In genomic region chr4:141095016-141095415, GRCm38 (mm10) we compare ENCODE assay signal across 28 mouse cellular contexts. TPM values are rescaled to one million over a fixed set of nuclear protein-coding genes. Genes with fewer than 3 reads are reported as not detected.
DNase-seq lines count a peak whose midpoint lies in the region; ATAC-seq and TF ChIP-seq lines count a peak whose summit lies in the region.
"Had no signal": no experiment of that assay in that cellular context is flagged by ENCODE, and none has a peak within 500 bp of the region (broad histone marks: within the 10 kb centered on the region; RNA-seq: fewer than 3 reads in every experiment).

No protein-coding gene starts in this region.

- no peak overlapping the region for H3K27ac ChIP-seq in kidney, embryonic 14.5 days (ENCODE audit: low read depth, low read length)
- no peak overlapping the region for H3K27ac ChIP-seq in left cerebral cortex, adult 2 months
- H3K27ac ChIP-seq: intestine, embryonic 15.5 days; limb, embryonic 10.5 days; liver, embryonic 15.5 days; lung, embryonic 15.5 days; stomach, embryonic 15.5 days had no signal

- DNase-seq in cerebellum, postnatal 10 days: peak; percentile 43 to 44
- DNase-seq in cerebellum, postnatal 36 days: no peak
- peak; percentile 25 for DNase-seq in kidney, adult 18-20 months
- DNase-seq in adrenal gland, postnatal 14 days: peak; percentile 79
- peak; percentile 52 to 73 for DNase-seq in kidney, postnatal 25 days
- DNase-seq in left cerebral cortex, adult 2 months (ENCODE audit: extremely low spot score in 1 of 2, low spot score in 2 of 2): no peak
- DNase-seq in spleen, adult 12 weeks (ENCODE audit: low spot score): no peak
- DNase-seq: cerebellum, adult 18-20 months; cerebellum, postnatal 25 days; liver; lung, postnatal 36 days; midbrain, embryonic 14.5 days; right cerebral cortex, postnatal 14 days had no signal

- TF ChIP-seq CTCF in left cerebral cortex, adult 2 months (IDR thresholded peaks at IDR 0.05): no peak

- H3K4me1 ChIP-seq in kidney, embryonic 14.5 days (ENCODE audit: control insufficient read depth, insufficient read depth, low read length): no peaks in the 10 kb centered on the region
- H3K4me1 ChIP-seq: intestine, embryonic 15.5 days; lung, embryonic 15.5 days; stomach, embryonic 15.5 days had no signal

- H3K36me3 ChIP-seq in kidney, embryonic 14.5 days (ENCODE audit: control insufficient read depth, insufficient read depth, low read length): no peaks in the 10 kb centered on the region
- H3K36me3 ChIP-seq: intestine, embryonic 15.5 days; limb, embryonic 10.5 days; liver, embryonic 15.5 days; lung, embryonic 15.5 days; stomach, embryonic 15.5 days had no signal

- 81% methylated on average over 10 of the region's 10 CpGs for WGBS in kidney, embryonic 14.5 days

- no peak overlapping the region for H3K4me2 ChIP-seq in kidney, embryonic 14.5 days (replicated peaks; ENCODE audit: low read depth, low read length)
- H3K4me2 ChIP-seq: heart, embryonic 11.5 days; intestine, embryonic 15.5 days; liver, embryonic 15.5 days; lung, embryonic 15.5 days; stomach, embryonic 15.5 days had no signal

- no peaks in the 10 kb centered on the region for H3K9me3 ChIP-seq in kidney, embryonic 14.5 days (ENCODE audit: control insufficient read depth, low read length)
- H3K9me3 ChIP-seq: intestine, embryonic 15.5 days; limb, embryonic 10.5 days; liver, embryonic 15.5 days; lung, embryonic 15.5 days; stomach, embryonic 15.5 days had no signal

- no peak overlapping the region for H3K9ac ChIP-seq in kidney, embryonic 14.5 days (ENCODE audit: low read depth, low read length)
- H3K9ac ChIP-seq: intestine, embryonic 15.5 days; liver, embryonic 15.5 days; lung, embryonic 15.5 days; stomach, embryonic 15.5 days had no signal

- no peak for ATAC-seq in kidney, embryonic 14.5 days (ENCODE audit: low FRiP score, low TSS enrichment)
- ATAC-seq: CD4-positive, CD25-positive, alpha-beta regulatory T cell, adult 4 months; forebrain, embryonic 16.5 days; hindbrain, embryonic 16.5 days; intestine, embryonic 15.5 days had no signal

- H3K27me3 ChIP-seq in kidney, embryonic 14.5 days (ENCODE audit: control insufficient read depth, insufficient read depth, low read length): no peaks in the 10 kb centered on the region
- H3K27me3 ChIP-seq: intestine, embryonic 15.5 days; liver, embryonic 15.5 days; lung, embryonic 15.5 days; stomach, embryonic 15.5 days had no signal

- intact Hi-C loops in left cerebral cortex, adult 2 months (cut with DNase I): no loop called here

- H3K4me3 ChIP-seq in kidney, embryonic 14.5 days (ENCODE audit: low read length): no peak overlapping the region
- H3K4me3 ChIP-seq in left cerebral cortex, adult 2 months: no peak overlapping the region
- H3K4me3 ChIP-seq: intestine, embryonic 15.5 days; limb, embryonic 10.5 days; liver, embryonic 15.5 days; lung, embryonic 15.5 days; stomach, embryonic 15.5 days had no signal

RNA-seq across cellular contexts. Expression of gene Spata21, which starts 6.9 kb away (rescaled TPM):
- polyA plus RNA-seq in kidney, embryonic 14.5 days (2014; fragmentation: Nextera tagmentation; extraction: Ambion mirVana): 0.27 and 0.95 TPM in 2 replicates
- total RNA-seq in adrenal gland, postnatal 14 days (2021): not detected in 2 replicates
- total RNA-seq in left cerebral cortex, adult 2 months (2021): under 1 TPM; 0.26 to 0.61 TPM
- total RNA-seq: hematopoietic stem cell, adult 5-6 weeks; megakaryocyte-erythroid progenitor cell, adult 5-6 weeks; MEL had no signal
- polyA plus RNA-seq: heart, postnatal 0 days; intestine, embryonic 15.5 days; liver, embryonic 15.5 days; midbrain, embryonic 14.5 days; neural tube, embryonic 11.5 days had no signal

RNA-seq across cellular contexts. Expression of gene Necap2, which starts 16.9 kb away (rescaled TPM):
- polyA plus RNA-seq in kidney, embryonic 14.5 days (2014; fragmentation: Nextera tagmentation; extraction: Ambion mirVana): 64.4 and 79.8 TPM in 2 replicates
- 45.5 and 56.4 TPM in 2 replicates for total RNA-seq in adrenal gland, postnatal 14 days (2021)
- 10 to 100 TPM; 44.9 to 45.9 TPM for total RNA-seq in left cerebral cortex, adult 2 months (2021)

RNA-seq across cellular contexts. Expression of gene Crocc, which starts 34.7 kb away (rescaled TPM):
- 10.3 and 13.2 TPM in 2 replicates for polyA plus RNA-seq in kidney, embryonic 14.5 days (2014; fragmentation: Nextera tagmentation; extraction: Ambion mirVana)
- 7.1 and 9.8 TPM in 2 replicates for total RNA-seq in adrenal gland, postnatal 14 days (2021)
- total RNA-seq in left cerebral cortex, adult 2 months (2021): 10 to 100 TPM; 68.1 to 71.3 TPM

RNA-seq across cellular contexts. Expression of gene Szrd1, which starts 44.6 kb away (rescaled TPM):
- 23.3 and 46.4 TPM in 2 replicates for polyA plus RNA-seq in kidney, embryonic 14.5 days (2014; fragmentation: Nextera tagmentation; extraction: Ambion mirVana)
- 105 and 107 TPM in 2 replicates for total RNA-seq in adrenal gland, postnatal 14 days (2021)
- 10 to 100 TPM; 44.4 to 59.1 TPM for total RNA-seq in left cerebral cortex, adult 2 months (2021)

RNA-seq across cellular contexts. Expression of gene Fbxo42, which starts 52.7 kb away (rescaled TPM):
- 22.0 and 26.8 TPM in 2 replicates for polyA plus RNA-seq in kidney, embryonic 14.5 days (2014; fragmentation: Nextera tagmentation; extraction: Ambion mirVana)
- total RNA-seq in adrenal gland, postnatal 14 days (2021): 21.7 and 23.5 TPM in 2 replicates
- 10 to 100 TPM; 29.3 to 30.3 TPM for total RNA-seq in left cerebral cortex, adult 2 months (2021)

Comparison
In these comparisons a context has a peak if more than half of its experiments do, and no peak if none do; other contexts are left out.
1. DNase-seq: peak in cerebellum, postnatal 10 days (2 of 2), kidney, adult 18-20 months (single experiment), adrenal gland, postnatal 14 days (single experiment) and kidney, postnatal 25 days (2 of 2); none in cerebellum, postnatal 36 days (0 of 2), left cerebral cortex, adult 2 months (0 of 2) and spleen, adult 12 weeks (single experiment).